Mouse (Mus musculus): ENCODE results near the gene Rgs7. TPM values are rescaled to one million over a fixed set of nuclear protein-coding genes. Genes with fewer than 3 reads are reported as not detected.

Rgs7 gene
- total RNA-seq, 2 experiments from 2014 or later, result not detected

DNA sequence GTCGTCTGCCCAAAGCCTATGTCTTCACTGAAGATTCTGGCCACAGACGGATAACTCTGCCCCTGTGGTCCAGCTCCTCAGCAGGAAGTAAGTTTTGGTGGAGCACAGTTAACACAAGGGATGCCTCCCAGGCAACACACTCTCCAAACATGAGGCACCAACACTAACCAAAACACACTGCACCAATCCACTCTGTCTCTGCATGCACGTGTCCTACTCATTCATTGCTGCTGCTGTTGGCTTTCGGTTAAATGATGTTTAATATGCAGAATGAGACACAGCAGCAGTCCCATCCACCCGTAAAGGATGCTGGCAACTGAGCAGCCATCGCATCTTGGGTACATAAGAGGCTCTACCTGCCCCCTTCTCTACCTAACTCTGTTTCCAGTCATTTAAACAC, 59.2 kb downstream of the Rgs7 start:
- no peak for ATAC-seq (ENCODE audit: poor library complexity, severe bottlenecking)

DNA sequence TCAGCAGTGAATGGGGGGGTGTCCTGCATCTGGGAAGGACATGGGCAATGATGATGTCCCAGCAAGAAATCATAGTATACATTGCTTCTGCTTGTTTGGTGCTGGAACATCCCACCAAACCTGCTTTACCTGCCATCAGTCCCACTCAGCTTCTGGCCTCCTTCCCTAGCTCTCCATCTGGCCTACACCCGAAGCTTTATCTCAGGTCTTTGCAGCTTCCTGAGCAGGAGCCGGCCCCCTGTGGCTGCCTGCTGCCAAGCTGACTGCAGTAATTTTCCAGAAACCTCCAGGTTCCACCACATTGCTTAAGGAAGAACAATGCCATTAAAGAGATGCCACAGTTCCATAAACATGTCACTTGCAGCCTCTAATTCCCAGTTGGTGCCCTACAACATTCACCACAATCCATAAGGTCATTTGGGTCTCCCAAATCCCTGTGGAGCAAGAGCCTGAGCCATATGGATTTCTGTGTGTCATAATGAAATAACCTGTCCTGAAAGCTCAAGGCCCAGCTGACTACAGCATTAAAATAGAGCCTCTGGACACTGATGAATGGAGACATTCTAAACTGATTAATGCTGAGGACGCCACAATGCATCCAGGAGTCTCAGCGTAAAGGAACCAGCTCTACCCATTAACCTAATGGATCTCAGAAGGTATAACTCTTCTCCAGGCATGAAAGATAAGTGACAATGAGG, 60.8 kb downstream of the Rgs7 start:
- ATAC-seq (ENCODE audit: poor library complexity, severe bottlenecking), result no peak

DNA sequence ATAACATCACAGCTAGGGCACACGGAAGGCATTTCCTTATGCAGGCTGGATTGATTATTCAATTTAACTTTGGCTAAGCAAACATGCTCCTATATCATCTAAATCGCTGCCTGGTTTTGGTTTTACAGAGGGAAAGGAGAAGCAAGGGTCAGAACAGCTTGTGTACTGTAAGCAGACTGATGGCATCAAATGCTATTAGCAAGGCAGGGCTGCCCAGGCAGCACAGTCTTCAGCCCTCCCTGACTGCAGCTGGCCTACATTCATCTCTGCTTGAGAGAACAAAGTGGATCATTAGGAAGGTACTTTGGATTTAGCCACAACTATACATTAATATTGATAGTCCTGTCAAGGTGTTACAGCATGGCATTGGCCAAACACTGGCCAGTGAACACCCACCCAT, 65.2 kb downstream of the Rgs7 start:
- ATAC-seq (ENCODE audit: poor library complexity, severe bottlenecking), result no peak

DNA sequence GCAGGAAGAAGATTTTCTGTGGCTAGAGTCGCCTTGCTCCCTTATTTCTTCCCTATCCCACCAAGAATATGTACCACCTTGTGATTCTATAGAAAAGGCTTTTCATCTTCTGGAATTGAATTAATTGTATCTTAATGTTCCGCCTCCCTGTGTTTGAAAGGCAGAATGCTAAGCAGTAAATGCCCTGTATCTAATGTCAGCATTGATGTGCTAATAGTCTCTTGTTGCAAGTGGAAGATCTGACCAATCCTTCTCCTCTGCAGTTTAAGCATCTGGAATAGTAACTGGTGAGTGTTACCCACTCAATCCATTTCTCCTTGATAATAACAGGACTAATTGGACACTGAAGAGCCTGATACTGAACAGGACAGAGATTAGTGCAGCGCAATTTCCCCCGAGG, 65.9 kb downstream of the Rgs7 start:
- ATAC-seq (ENCODE audit: poor library complexity, severe bottlenecking), result no peak

DNA sequence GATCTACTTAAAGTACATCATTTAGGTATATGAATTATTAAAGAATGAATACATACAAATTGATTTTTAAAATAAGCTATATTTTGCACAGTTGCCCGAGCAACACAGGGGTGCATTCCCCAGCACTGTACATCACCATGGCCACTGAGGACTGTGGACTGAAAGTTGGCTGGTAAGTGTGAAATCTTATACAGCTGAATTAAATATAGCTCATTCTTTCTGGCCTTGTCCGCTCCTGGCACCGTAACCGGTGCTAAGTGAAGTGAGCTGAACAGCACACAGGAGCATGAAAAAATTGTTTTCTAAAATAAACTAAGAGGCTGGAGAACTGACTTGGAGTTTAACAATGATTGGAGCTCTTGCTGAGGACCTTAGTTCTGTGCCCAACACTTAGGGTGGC, 71.4 kb downstream of the Rgs7 start:
- no peak for ATAC-seq (ENCODE audit: poor library complexity, severe bottlenecking)

DNA sequence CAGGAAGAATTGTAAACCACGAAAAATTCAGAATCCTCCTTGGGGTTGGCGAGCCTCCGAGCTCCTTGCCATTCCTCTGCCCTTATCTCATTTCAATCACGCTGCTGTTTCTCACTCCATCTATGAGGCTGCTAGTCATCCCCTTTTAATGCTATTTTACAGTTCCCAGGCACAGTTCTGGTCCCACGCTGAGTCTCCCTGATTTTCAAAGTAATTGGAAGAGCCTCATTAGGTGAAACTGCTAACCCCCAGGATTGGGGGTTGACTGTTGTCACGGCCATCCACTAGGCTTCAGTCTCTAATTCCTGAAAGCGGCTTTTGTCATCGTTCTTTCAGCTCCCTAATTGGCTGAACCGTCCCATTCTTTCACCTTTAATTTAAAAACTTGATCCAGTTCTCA, 76.6 kb downstream of the Rgs7 start:
- ATAC-seq (ENCODE audit: poor library complexity, severe bottlenecking), result no peak

DNA sequence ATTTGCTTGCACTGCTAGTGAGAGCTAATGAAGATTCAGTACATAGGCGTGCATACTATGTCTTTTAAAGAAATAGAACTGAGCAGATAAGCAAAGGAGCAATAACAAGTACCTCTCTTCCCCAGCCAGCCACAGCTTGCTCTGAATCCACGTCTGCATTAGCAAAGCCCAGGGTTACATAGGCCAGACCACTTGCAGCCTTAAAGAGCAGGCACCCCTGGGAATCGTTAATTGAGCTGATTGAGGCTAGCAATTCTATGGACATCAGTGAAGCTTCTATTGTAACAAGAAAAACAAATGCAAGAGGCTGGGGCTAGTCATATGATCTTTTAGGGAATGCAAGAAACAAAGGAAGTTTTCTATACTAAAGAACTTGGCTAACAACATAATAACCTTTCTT, 81.9 kb downstream of the Rgs7 start:
- ATAC-seq (ENCODE audit: poor library complexity, severe bottlenecking), result no peak

DNA sequence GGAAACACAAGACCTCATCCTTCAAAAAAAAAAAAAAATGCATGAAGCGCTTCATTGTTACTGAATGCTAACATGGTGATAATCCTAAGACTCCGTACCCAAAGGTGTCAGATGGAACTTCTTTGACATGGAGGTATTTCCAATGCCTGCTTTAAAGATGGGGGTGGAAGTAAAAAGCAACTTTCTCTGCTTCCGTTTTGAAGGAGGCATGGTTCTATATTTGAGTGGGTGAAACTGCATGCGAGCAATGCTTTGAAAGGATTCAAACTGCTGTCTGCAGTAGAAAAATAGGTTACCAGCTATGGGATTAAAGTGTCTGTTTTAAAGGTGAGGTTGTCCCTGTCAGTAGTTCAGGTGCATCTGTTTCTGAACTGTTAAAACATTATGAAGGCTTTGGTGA, 100.4 kb downstream of the Rgs7 start:
- no peak for ATAC-seq (ENCODE audit: poor library complexity, severe bottlenecking)

DNA sequence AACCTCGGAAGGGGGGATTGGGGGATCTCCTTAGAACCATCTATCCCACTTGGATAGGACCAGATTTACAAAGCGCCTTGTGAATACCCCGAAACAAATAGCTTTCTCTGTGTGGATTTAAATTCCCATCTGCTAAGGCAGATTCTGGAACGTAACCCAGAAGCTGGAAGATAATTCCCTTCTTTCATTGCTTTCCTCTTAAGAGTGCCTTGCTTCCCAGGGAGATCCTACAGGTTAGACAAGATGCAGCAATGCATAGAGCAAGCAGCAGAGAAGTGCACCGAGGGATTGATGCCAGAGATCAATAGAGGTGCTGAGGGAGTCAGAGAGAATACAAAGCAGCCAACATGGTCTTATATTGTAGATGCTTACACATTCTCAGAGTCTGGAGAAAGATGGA, 103.0 kb downstream of the Rgs7 start:
- no peak for ATAC-seq (ENCODE audit: poor library complexity, severe bottlenecking)

DNA sequence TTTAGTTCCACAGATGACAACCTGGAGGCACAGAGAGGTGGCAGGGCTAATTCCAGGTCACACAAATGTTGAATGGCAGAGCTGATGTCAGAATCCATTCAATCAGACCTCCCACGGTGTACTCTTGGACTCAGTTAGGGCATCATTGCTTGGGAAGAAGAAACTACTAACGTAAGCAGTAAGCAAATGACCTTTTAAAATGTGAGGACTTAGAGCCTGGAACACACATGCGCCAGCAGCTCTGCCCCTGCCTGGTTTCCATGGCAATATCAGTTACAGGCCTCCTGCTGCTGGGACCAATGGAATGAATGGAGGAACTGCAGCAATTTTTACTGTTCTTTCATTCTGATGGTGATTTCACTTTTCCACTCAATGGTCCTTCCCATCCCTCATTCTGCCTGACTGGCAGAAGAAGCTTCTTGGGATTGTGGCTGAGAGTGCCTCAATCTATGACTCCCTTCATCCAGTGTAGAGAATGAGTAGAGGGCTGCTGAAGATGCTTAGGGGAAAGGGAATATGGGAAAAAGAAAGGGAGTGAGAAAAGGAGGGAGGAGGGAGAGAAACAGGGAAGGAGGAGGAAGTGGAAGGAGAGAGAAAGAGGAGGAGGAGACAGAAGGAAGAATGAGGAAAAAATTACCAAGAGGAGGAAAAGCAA, 106.6 kb downstream of the Rgs7 start:
- no peak for ATAC-seq (ENCODE audit: poor library complexity, severe bottlenecking)

DNA sequence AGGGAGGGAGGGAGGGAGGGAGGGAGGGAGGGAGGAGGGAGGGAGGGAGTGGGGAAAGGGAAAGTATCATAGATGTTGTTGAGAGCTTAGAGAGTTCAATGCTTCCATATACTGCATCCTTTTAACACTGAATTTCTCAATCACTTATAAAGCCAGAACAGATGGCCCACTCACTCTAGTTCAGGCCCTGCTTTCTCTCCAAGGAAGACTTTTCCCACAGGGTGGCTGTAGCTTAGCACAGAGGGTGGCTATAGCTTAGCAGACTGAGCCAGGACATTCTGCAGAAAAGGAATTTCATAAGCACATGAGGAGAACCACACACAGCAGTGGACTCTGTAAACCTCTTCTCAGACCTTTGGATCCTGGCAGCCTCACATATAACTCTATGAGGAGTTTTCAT, 119.7 kb downstream of the Rgs7 start:
- no peak for ATAC-seq (ENCODE audit: poor library complexity, severe bottlenecking)

DNA sequence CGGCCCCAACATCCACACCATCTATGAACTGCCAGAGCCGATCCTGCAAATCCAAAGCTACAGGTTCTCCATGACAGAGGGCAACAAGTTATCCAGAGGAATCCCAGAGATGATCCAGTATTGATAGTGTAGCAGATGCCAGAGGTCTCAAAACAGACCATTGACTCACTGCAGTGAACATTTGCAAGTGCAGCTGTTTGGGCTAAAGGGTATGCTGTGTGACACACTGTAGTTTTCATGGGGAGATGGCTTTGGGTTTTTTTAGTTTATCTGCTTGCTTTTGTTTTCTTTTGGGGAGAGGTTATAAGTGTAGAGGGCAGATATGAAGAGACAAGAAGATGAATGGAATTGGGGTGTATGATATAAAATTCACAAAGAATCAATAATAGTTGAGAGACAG, 124.2 kb downstream of the Rgs7 start:
- no peak for ATAC-seq (ENCODE audit: poor library complexity, severe bottlenecking)

DNA sequence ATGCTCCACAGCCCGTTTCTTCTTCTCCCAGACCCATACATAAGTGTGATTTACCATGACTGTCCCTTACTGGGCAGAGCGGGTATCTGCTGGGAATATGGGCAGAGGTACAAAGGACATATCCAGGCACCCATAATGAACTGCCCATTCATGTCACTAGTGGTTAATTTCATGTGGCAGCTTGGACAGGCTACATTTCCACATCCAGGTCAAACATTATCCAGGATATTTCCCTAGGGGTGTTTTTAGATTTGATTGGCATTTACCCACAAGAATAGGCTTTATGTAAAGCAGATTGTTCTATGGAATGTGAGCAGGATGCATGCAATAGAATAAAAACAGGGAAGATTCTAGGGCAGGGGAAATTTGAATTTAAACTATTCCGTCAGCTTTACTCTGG, 128.7 kb downstream of the Rgs7 start:
- no peak for ATAC-seq (ENCODE audit: poor library complexity, severe bottlenecking)

DNA sequence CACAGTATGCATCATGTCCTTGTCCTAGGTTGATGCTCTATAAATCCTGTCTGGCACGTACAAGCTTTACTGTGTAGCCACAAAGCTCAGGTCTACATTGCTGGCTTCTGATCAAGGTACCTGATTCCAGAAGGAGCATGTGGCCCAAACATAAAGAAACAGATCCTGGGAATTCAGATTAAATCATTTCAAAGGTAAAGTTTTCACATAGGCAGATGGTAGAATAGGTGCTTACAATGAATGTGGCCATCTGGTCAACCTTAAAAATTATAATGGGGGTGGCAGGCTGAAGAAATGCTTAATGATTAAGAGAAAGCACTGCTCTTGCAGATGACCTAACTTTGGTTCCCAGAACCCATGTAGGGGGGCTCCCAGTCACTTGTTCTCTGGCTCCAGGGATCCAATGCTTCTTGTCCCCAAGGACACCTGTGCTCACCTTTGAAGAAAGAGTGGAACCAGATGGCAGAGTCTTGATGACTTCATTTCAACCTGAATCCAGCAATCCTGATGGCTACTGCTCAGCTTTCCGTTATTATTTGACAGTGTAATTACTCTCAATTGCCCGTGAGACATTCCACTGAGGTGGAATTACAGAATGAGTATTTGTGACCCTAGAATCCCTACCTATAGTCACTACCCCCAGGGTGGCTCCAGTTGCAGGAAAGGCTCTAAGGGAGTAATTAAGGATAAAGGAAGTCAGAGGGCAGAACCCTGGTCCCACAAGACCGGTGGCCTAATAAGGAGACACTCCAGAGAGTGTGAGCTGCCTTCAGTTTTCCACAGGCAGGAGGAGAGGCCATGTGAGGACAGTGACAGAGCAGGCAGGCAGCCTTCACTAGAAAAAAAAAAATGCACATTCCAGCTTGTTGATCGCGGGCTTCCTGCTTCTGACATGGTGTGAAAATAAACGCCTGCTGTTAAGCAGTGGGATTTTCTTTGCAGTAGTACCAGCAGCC, 132.6 kb downstream of the Rgs7 start:
- no peak for ATAC-seq (ENCODE audit: poor library complexity, severe bottlenecking)

DNA sequence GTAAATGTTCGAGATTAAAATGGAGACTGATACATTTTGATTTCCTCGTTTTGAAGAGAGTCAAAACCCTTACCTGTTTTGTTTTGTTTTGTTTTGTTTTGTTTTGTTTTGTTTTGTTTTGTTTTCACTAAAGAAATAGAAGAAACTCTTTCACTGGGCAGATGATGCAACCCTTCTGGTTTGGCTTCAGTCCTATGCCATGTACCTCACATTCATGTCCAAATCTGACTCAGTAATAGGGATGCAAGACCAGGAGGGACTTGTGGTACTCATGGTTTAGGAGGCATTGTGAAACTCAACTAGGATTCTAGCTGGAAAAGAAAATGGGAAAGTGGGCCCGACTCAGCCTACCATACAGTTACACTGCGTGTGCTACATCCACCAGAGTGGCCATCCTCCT, 139.4 kb downstream of the Rgs7 start:
- no peak for ATAC-seq (ENCODE audit: poor library complexity, severe bottlenecking)

DNA sequence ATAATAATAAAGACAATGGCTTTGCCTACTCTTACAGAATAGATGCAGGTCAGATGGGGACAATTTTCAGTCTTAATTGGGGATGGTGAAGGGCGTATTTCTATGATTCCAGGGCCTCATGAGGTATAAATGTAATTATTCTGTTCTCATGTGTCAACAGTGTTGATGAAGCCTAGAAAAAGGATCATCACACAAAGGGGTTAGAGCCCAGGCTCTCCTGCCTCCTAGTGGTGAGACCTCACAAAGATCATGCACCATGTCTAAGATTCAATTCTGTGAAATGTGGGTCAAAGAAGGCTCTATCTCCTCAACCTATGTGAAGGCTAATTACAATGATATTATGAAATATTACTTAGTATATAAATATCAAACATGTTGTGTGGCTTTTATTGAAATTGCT, 146.1 kb downstream of the Rgs7 start:
- no peak for ATAC-seq (ENCODE audit: poor library complexity, severe bottlenecking)

DNA sequence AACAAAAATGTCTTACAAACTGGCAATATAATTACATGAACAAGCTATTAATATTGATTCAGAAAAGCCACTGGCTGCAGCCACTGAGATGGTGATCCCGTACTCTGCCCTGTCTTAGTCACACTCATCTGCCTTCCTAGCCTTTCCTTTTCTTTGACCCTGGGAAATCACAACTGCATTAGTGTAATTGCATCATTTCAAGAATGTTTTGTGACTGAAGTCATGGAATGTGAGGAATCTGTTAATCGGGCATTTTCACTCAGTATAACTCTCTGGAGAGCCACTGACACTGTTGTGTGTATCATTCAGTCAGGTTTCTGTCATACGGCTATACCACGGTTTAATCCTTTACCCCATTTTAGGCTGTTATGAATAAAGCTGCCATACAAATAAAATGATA, 156.1 kb downstream of the Rgs7 start:
- no peak for ATAC-seq (ENCODE audit: poor library complexity, severe bottlenecking)

DNA sequence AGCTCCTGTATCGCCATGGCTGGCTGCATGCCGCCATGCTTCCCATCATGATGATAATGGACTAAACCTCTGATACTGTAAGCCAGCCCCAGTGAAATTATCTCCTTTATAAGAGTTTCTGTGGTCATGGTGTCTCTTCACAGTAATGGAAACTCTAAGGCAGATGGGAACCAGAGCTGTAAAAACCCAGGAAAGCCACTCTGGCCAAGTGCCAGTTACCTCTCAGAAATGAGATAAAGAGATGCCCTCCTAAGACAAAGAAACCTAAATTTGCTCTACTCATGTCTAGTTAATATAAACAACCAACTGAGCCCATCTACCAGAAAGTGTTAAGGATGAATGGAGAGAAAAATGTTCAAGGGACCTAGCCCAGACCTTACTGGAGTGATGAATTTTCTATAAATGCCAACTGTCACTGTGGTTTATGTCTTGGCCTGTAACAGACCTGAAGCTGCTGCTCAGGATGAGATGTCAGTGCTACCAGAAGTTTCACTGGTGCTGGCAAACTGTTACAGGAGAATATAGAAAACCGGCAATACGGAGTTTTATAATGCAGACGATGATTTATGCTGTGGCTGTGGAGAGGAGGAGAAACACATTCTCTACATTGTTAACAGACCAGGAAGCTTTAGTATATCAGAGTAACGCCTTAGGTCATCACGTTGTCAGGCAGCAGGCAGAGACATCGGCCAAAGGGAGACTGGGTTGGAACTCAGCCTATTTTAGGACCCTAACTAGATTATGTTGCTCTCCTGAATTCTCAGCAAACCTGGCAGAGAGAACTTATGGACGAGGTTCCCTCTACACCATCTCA, 159.1 kb downstream of the Rgs7 start:
- ATAC-seq (ENCODE audit: poor library complexity, severe bottlenecking), result no peak

DNA sequence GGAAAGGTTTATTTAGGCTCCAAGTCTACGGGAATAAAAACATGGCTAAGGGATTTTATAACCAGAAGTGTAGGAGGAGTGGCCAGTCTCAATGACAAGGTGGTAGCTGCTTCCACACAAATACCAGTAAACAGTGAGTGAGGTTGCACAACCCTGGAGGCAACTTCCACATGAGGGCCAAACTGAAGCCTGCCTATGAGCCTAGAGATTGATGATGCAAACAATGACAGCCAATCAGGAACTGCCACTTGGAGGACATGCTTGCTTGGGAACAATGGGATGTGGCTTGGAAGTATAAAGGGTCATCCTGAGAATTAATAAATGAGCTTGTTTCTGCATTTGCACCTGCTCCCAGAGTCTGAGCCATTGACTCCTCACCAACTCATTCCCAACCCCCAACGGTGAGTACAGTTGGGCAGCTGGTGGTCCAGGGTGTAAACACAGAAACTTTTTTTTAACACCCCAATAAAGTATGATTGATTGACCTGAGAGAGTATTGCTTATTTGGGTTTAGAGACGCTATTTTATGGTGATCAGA, 162.3 kb downstream of the Rgs7 start:
- ATAC-seq (ENCODE audit: poor library complexity, severe bottlenecking), result no peak

DNA sequence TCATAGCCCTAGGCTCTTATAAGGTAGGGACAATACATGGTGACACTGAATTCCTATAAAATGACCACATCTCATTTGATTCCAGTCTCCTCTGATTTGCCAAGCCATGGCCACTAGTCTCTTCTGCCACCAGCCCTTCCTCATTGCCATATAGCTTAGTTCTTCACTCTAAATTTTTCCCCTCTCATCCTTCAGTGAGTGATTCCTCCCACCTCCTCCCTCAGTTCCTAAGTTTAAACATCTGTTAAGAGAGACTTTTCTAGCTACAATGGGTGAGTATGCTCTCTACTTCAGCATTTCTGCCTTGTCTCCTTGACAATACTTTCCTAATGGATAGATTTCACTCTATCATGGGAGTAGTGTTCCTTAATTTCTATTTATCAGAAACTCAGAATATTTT, 169.5 kb downstream of the Rgs7 start:
- no peak for ATAC-seq (ENCODE audit: poor library complexity, severe bottlenecking)

DNA sequence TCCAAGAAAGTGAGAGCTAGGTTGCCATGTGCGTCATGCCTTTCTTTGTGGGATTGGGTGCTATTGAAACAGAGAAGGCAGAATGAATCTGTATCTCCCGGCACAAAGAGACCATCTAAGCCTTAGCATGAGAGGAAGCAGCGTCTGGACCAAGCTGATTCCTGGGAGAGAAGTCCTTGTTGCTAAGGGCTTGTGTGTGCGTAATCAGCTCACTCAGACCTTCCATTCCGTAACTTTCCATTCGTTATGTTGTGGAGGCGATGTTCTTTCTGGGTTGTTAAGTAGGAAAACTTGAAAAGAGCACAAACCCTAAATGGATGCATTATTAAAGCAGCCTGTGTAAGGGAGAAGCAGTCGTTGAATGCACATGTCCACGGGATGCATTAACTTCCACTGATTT, 173.1 kb downstream of the Rgs7 start:
- no peak for ATAC-seq (ENCODE audit: poor library complexity, severe bottlenecking)
